Mouse (Mus musculus): ENCODE data around the gene Duoxa2. TPM values are rescaled to one million over a fixed set of nuclear protein-coding genes. Genes with fewer than 3 reads are reported as not detected.

Gene Duoxa2
- polyA plus RNA-seq, 1 experiment = not detected

GRCm38 (mm10) chr2:122347257-122347656 is 48.6 kb downstream of the Duoxa2 start:
- no peak for TF ChIP-seq TAL1 (IDR thresholded peaks at IDR 0.05; ENCODE audit: low read length)
- no peak for TF ChIP-seq GATA1 (IDR thresholded peaks at IDR 0.05; ENCODE audit: low read length)
- H3K4me3 ChIP-seq (replicated peaks) = no peak overlapping the region
- no peaks in the 10 kb centered on the region for H3K9me3 ChIP-seq (ENCODE audit: control insufficient read depth, low read length)
- peaks cover 4% of the 10 kb centered on the region; the same call in 1 of the 2 replicates for H3K27me3 ChIP-seq (ENCODE audit: control insufficient read depth)
- peaks cover 32% of the 10 kb centered on the region for H3K4me1 ChIP-seq (ENCODE audit: control insufficient read depth)
- H3K36me3 ChIP-seq (ENCODE audit: control insufficient read depth) = peaks cover 18% of the 10 kb centered on the region

GRCm38 (mm10) chr2:122348531-122349131 is 49.9 kb downstream of the Duoxa2 start:
- TF ChIP-seq GATA1 (IDR thresholded peaks at IDR 0.05; ENCODE audit: low read length) (no peak), TAL1 (IDR thresholded peaks at IDR 0.05; ENCODE audit: low read length) (no peak)
- Histone ChIP-seq H3K36me3 (ENCODE audit: control insufficient read depth) (peaks cover 24% of the 10 kb centered on the region), H3K4me1 (ENCODE audit: control insufficient read depth) (peaks cover 32% of the 10 kb centered on the region), H3K9me3 (ENCODE audit: control insufficient read depth, low read length) (no peaks in the 10 kb centered on the region), H3K27me3 (ENCODE audit: control insufficient read depth) (peaks cover 4% of the 10 kb centered on the region; the same call in 1 of the 2 replicates), H3K4me3 (replicated peaks) (peak overlapping the region; percentile 80)

DNA sequence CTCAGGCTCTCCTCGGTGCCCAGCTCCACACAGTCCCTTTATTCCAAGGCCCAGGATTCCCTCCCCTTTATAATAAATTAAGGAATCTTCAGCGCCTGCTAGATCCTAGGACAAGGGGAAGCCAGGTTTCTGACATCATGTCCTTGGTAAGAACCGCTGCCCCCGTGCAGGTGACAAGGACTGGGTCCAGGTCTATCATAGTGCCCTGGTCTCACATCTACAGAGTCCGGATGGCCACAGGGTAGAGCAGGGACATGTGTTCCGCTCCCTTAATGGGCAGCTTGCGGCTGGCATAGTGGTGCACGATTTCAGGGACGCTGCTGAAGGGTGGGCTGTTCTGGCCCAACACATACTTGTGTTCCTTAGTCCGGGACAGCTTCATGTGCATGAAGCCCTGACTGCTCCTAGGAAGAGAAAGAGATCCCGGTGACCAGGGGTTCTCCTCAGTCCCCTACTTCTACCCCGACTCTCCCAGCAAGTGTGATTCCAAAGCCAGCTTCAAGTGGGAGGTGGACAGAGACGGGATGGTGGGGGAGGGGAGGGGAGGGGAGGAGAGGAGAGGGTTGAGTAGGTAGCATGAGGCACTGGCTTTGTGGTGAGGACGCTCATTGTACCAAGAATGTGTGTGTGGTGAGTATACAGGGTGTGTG is 50.6 kb downstream of the Duoxa2 start:
- Histone ChIP-seq H3K4me3 (replicated peaks) (peak overlapping the region; percentile 80), H3K4me1 (ENCODE audit: control insufficient read depth) (peaks cover 32% of the 10 kb centered on the region), H3K9me3 (ENCODE audit: control insufficient read depth, low read length) (no peaks in the 10 kb centered on the region), H3K27me3 (ENCODE audit: control insufficient read depth) (peaks cover 4% of the 10 kb centered on the region; the same call in 1 of the 2 replicates), H3K36me3 (ENCODE audit: control insufficient read depth) (peaks cover 31% of the 10 kb centered on the region)
- TF ChIP-seq TAL1 (IDR thresholded peaks at IDR 0.05; ENCODE audit: low read length) (no peak), GATA1 (IDR thresholded peaks at IDR 0.05; ENCODE audit: low read length) (no peak)

- peaks cover 46% of the 10 kb centered on the region for H3K36me3 ChIP-seq (ENCODE audit: control insufficient read depth)
Measured at GRCm38 (mm10) chr2:122351156-122351930, 52.6 kb downstream of the Duoxa2 start.

DNA sequence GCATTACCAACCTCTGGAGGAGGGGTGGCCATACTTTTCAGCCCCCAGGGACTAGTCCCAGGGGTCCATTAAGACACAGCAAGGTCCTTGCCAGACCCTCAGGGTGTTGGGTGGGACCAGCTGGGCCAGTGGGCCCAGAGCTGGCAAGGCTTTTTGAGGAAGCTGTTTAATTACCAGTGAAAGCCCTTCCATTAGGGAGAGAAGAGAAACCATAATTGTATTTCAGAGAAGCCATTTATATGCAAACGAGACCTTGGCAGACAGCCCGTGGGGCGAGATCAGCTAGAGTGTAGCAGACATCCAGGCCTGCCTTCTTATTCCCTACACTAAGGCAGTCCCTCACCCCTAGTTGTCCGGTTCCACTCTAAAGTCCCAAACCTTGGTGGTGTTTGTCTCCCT is 53.2 kb downstream of the Duoxa2 start:
- Histone ChIP-seq H3K9me3 (ENCODE audit: control insufficient read depth, low read length) (no peaks in the 10 kb centered on the region), H3K4me1 (ENCODE audit: control insufficient read depth) (peaks cover 34% of the 10 kb centered on the region), H3K4me3 (replicated peaks) (no peak overlapping the region), H3K27me3 (ENCODE audit: control insufficient read depth) (peaks cover 4% of the 10 kb centered on the region; the same call in 1 of the 2 replicates), H3K36me3 (ENCODE audit: control insufficient read depth) (peaks cover 52% of the 10 kb centered on the region)
- TF ChIP-seq GATA1 (IDR thresholded peaks at IDR 0.05; ENCODE audit: low read length) = no peak
- no peak for TF ChIP-seq TAL1 (IDR thresholded peaks at IDR 0.05; ENCODE audit: low read length)

More at GRCm38 (mm10) chr2:122351156-122351930, 52.6 kb downstream of the Duoxa2 start:
- no peak for TF ChIP-seq TAL1 (IDR thresholded peaks at IDR 0.05; ENCODE audit: low read length)
- no peak for TF ChIP-seq GATA1 (IDR thresholded peaks at IDR 0.05; ENCODE audit: low read length)
- Histone ChIP-seq H3K9me3 (ENCODE audit: control insufficient read depth, low read length) (no peaks in the 10 kb centered on the region), H3K4me3 (replicated peaks) (no peak overlapping the region), H3K4me1 (ENCODE audit: control insufficient read depth) (peaks cover 34% of the 10 kb centered on the region), H3K27me3 (ENCODE audit: control insufficient read depth) (peaks cover 4% of the 10 kb centered on the region; the same call in 1 of the 2 replicates)

Other genes starting within 250 kb of the Duoxa2 start
- 0.03 and 0.06 TPM in 2 replicates for gene Spg11, start 180.5 kb upstream of the Duoxa2 start, polyA plus RNA-seq (2012)
- gene B2m, start 151.2 kb upstream of the Duoxa2 start, polyA plus RNA-seq (2012) = 1.1 and 1.6 TPM in 2 replicates
- not detected in 2 replicates for gene Trim69, start 138.2 kb upstream of the Duoxa2 start, polyA plus RNA-seq (2012)
- not detected in 2 replicates for gene Patl2, start 112.7 kb upstream of the Duoxa2 start, polyA plus RNA-seq (2012)
- not detected in 2 replicates for gene Terb2, start 112.6 kb upstream of the Duoxa2 start, polyA plus RNA-seq (2012)
- 1.5 and 2.0 TPM in 2 replicates for gene Sord, start 64.2 kb upstream of the Duoxa2 start, polyA plus RNA-seq (2012)
- not detected in 2 replicates for gene Duox2, start 451 bp upstream of the Duoxa2 start, polyA plus RNA-seq (2012)
- gene Duoxa1, start 14.8 kb downstream of the Duoxa2 start, polyA plus RNA-seq (2012) = not detected in 2 replicates
- not detected in 2 replicates for gene Duox1, start 16.8 kb downstream of the Duoxa2 start, polyA plus RNA-seq (2012)
- 6.6 and 7.5 TPM in 2 replicates for gene Shf, start 70.3 kb downstream of the Duoxa2 start, polyA plus RNA-seq (2012)
- not detected in 2 replicates for gene Slc28a2, start 127.6 kb downstream of the Duoxa2 start, polyA plus RNA-seq (2012)
- not detected in 2 replicates for gene Gm14085, start 186.0 kb downstream of the Duoxa2 start, polyA plus RNA-seq (2012)